Mouse (Mus musculus) thymus, adult 2 months (tissue): Measurements from ENCODE around the gene Edaradd.

Experiments
- CTCF ChIP-seq: fragments of 200-500 bp; IDR thresholded peaks from 2 replicates; pipeline ENCODE4 v1.5.1; 2012; ENCODE audit warnings: mild to moderate bottlenecking, control low read depth, low read length, moderate library complexity, borderline replicate concordance; ENCODE audit not compliant: control insufficient read depth, poor library complexity, insufficient read depth; ENCODE audit errors: extremely low read depth
- POLR2A ChIP-seq: fragments of 200-500 bp; IDR thresholded peaks from 2 replicates; pipeline ENCODE4 v1.6.1; 2012; ENCODE audit warnings: mild to moderate bottlenecking, low read length, control low read depth, moderate library complexity; ENCODE audit not compliant: control insufficient read depth, poor library complexity, insufficient read depth; ENCODE audit errors: extremely low read depth

DNA sequence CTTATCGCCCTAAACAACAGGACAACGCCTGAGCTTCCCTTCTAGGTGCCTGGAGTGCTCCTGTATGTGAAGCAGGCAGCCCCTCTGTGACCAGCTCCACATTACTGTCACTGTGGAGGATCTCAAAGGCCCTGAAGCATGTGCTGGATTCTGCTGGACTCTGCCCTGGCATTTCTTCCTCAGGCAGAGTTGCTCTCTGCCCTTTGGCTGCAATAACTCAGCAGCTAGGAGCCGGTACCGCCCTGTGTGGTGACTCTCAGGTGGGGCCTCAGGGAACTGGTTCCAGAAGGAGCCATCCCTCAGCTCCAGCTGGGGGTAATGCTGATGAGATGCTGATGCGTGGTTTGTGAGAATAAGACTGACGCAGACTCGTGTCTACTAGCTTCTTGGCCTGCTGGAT lies 63.5 kb downstream of the Edaradd start:
- TF ChIP-seq CTCF (no peak), POLR2A (no peak)
